Mouse (Mus musculus) ZHBTc4 (cell line): Measurements from ENCODE around the gene D430041D05Rik.
"Not testable (repeated sequence)": the region's sequence is repeated elsewhere in the genome, so short reads cannot be mapped to it uniquely, and the experiment has no call there.

Source experiments
- DNase-seq: peaks from one replicate; pipeline ENCODE4 v3.0.0-alpha.2; 2011; ENCODE audit warnings: low read depth, low spot score

D430041D05Rik gene

DNA sequence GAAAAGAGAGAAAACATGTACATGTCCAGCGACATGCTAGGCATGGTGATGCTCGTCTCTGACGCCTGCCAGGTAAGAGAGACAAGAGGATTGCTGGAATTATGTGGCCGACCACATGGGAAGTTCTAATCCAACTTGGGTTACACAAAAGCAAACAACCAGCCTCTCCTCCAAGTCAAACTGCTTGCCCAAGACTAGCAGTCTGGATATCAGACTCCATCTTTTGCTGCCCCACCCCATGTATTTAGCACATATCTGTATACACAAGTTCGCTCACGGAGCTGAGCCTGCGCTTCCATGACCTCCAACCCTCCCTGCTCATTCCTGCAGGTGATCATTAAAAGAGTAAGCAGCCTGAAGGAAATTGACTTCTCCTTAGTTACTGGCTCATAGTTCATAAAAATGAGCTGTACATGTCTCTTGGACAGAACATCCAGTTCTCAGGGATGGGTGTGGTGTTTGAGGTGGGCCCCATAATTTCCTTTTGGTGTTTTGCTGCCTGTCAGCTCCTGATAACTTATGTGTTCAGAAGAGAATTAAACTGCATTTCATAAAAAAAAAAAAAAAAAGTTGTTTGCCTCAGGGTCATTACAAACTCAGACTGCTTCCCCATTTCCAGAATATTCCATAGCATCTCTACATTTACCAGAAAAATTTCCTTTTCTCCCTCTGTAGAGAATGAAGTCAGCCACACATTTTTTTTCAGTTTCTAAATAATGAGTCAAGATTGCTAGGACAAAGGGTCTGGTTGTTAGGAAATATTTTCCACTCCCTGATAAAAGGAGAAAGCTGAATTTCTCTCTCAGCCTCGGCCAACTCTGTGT, 288.9 kb downstream of the D430041D05Rik start:
- peak; percentile 18 for DNase-seq

DNA sequence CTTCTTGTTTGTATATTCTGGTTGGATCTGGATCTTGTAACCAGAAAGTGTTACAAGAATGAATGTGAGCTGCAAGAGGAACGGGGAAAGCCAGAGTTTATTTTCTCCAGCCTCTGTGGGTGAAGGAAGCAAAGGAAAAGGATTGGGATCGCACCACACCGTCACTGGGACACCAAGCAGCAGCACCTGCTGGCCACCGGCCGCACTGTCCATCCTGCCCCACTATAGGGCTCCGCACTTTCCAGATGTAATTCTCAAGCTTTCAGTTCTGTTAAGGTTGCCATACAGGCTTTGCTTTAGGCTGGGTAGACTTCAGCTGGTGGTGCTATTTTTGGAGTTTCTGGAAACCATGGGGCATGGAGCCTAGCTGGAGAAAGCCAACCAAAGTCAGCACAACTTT, 290.5 kb downstream of the D430041D05Rik start:
- DNase-seq: no peak

DNA sequence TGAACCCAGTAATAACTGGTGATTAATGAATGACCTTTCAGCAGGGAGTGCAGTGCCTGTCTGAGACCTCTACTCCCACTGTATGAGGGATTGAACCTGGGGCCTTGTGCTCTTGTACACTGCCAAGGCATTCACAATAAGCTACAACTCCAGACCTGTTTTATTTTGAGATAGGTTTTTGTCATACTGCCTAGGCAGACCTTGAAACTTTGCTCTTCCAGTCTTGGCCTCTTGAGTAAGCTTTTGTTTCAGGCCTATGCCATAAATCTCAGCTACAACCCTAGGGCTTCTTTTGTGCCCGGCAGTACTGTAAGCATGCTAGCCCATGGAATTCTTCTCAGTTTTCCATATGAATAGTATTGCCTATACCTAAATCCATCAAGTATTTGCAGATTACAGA, 291.7 kb downstream of the D430041D05Rik start:
- no peak for DNase-seq

DNA sequence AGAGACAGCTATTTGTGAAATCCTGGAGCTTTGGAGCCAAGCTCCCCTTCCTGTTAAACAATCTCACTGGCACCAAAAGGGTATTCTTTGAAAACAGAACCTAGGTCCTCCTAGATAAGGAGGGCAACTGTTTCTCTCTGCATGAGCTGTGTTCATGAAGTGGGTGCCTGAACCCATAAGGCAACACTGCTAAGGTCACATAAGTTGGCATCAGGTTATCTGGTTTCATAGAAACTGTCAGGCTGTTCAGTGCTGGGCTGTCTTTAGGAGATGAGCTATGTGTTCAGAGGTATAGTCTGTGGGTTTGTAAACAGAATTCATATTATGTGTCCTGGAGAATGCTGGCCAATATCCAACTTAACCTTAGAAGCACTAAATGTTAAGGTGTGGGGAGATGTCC, 293.6 kb downstream of the D430041D05Rik start:
- DNase-seq: not testable (repeated sequence)

DNA sequence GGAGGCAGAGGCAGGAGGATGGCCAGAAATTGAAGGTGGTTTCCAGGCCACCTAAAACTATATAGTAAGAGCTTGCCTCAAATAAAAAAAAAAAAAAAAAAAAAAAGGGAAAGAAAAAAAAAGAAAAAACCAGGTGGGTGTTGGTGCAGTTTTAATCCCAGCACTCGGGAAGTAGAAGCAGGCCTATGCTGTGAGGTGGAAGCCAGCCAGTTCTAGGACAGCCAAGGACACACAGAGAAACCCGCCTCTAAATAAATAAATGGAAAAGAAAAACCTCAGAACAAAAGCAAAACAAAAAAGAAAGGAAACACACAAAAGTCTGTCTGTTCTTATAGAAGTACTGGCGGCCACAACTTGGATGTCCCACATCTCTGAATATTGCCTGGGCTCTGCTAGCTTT, 295.9 kb downstream of the D430041D05Rik start:
- DNase-seq: no peak

DNA sequence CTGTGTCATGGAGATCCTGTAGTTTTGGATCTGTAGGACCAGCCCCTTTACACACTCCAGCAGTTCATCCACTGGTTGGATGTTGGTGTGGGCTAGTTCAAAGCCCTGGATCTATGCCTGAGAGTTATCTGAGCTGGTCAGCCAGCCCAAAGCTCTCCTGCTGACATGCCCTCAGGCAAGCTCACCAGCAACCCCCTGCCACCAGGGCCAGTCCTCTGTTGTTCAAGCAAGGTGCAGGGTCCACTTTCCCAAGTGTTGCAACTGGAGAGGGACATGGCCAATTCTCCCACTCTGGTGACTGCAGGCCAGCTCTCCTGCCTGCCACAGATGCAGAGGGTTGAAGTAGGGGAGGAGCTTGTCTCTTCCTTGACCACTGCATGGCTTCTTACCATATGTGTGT, 297.2 kb downstream of the D430041D05Rik start:
- DNase-seq: not testable (repeated sequence)

DNA sequence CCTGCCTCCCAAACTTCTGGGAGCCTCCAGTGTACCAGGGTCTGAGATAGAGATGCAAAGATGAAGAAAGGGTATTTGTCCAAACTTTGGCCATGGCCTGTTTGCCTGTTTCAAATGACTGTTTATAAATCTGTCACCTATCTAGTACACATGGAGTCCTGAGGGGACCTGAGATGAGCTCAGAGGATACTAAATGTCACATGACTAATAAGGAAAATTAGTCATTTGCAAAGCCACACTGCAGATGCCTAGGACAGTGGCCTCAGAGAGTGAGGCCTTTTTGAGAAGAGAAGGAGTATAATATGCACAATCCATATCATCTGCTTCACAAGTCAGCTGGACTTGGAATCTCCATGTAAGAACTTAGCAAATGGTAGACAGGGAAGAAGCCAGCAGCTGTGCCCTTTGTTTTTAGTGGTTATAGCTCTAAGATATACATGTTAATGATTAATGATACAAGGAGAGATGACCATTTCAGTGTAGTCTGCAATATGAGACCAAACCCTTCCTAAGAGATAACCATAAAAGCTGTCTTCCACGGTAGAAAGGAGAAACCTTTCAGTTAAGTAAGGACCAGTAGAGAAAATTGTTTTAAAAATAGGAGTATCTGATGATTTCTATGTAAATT, 299.5 kb downstream of the D430041D05Rik start:
- not testable (repeated sequence) for DNase-seq

DNA sequence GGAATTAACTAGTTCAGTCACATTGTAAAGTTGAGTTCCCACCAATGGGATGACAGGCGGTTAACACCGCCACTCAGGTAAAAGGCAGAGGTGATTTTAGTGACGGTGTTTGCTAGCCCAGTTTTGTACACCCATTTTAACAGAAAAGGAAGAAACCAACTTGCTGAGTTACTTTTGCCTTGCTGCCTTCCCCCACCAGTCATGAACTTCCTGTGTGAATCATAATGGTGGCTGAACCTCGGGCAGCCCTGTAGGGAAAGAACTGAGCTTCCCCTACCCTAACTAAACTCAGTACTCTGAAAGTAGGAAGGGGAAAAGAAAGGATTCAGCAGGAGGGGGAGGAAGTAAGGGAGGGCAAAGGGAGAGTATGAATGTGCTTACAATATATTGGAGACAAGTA, 300.8 kb downstream of the D430041D05Rik start:
- DNase-seq: no peak

DNA sequence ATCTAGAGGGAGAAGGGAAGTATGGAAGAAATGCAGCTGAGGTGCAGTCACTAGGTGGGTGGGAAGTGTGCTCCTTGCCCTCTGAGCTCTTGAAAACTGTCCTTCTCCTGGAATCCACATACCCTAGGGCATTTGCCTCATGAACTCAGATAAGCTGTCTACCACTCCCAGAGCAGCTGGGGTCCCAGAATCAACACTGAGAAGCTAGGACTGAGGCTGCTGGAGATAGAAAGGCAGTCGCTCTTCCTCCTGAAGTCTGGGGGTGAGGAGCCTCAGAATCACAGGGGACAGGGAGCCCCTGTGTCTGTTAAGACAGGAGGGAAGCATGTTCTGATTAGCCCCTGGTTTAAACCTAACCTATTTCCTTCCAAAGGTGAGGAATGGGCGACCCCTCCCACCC, 301.3 kb downstream of the D430041D05Rik start:
- DNase-seq: peak; percentile 64

DNA sequence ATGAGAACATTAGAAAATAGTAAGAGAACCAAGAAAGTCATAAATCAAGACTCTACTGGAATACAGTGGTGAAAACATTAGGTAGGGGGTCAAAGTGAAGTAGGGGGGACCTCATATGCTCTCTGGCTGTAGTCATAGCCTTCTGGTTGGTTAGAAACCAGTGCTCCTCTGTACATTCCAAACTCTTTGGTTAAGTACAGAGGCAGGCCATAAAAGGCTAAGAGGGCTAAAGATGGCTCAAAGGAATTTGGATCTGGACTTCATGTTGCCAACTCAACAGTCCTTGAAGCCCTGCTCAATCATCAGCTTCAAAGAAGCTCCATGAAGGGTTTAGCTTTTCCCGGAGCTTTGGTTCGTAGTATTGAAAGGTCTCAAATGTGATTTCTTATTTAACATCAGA, 301.8 kb downstream of the D430041D05Rik start:
- not testable (repeated sequence) for DNase-seq

DNA sequence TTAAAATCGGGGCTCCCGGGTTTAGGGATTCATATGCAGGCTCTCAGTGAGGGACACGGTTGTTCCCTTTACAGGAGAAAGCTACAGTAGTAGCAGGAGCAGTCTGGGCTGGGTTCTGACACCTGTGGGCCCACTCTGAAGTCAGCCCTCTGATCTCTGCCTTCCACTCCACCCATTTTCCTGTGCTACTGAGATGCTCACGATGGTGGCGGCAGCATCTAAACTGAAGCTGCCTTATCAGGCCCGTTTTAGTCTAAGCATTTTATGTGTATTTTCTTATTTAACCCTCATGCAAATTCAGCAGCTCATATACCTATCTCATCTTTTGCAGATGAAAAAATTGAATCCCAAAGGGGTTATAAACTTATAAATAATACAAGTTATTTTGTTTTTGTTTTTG, 306.0 kb downstream of the D430041D05Rik start:
- DNase-seq: no peak

DNA sequence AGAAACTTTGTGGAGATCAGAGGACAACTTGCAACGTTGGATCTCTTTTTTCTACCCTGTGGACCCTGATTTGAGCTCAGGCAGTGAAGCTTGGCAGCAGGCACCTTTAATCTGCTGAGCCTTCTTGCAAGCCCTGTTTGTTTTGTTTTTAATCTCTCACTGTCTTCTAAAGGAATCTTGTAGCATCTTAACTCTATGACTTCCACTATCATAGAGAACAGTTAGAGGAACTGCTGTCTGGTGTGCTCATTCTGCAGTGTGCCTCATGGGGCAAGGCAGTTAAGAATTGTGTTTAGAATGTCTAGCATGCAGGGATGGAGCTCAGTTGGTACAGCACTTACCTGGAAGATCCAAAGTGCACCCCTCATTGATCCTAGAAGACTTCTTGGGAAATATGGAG, 310.9 kb downstream of the D430041D05Rik start:
- DNase-seq: no peak

DNA sequence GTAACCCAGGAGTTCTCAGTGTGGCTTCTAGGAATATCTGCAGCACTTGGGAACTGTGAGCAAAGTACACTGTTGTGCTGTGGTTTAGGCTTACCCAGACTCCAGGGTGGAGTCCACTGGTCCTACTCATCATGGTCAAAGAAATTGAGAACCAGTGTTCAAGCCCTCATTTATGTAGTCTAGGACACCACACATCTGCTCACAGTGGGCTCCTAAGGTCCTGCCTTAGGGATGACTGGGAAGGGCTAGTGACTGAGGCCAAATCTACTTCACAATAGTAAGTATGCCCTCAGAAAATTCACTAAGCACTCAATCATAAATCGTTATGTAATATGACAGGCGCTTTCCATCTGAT, 311.6 kb downstream of the D430041D05Rik start:
- no peak for DNase-seq

DNA sequence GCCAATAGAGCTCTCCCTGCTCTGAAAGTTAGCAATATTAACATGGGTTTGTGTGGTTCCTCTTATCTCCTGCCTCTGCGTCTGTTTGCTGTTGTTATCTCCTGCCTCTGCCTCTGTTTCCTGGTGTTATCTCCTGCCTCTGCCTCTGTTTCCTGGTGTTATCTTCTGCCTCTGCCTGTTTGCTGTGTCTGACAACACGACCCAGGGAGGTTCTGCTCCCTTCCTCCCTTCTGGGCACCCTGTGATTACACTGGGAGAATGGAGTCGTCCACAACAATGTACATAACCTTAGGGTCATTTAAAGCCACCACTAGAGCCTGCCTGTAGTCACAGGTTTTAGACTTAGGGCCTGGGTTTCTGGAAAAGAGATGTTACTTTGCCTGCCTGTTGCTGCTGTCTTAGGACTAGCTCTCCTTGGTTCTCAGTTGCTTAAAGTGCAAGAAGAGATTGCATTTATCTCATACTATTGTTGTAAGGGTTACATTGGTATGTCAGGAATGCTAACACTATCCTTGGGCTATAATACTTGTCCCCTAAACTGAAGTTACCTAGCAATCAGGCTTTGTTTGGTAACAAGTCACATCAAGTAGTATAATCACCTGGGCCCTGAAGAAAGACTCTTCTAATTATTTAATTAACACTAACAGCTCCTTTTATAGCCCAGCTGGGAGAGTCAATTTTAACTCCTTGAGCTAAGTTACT, 312.1 kb downstream of the D430041D05Rik start:
- DNase-seq: peak; percentile 82

DNA sequence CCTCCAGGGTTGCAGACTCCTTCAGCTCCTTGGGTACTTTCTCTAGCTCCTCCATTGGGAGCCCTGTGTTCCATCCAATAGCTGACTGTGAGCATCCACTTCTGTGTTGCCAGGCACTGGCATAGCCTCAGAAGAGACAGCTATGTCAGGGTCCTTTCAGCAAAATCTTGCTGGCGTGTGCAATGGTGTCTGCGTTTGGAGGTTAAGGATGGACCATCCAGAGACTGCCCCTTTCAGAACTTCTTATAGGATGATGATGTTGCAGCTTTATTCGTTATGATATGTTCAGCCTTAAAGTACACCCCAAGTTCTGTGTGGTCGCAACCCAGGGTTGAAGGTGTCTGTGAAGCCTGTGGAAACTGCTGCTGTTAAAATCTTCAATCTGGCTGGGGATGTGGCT, 313.4 kb downstream of the D430041D05Rik start:
- DNase-seq: not testable (repeated sequence)

DNA sequence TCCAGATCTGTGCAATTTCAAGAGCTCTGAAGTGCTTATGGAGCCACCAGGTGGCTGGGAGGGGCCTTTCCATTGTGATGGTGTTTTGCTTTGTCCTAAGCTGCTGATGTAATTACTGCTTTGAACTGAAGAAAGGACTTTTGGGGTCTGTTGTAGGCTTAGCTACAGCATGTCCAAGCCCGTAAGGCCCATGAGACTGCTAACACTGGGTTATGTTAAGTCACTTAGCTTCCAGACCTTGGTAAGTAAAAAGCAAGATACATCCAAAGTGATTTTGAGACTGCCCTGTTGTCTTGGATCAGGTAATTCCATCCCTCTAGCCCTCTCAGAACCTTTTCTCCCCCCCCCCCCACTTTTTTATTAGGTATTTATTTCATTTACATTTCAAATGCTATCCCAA, 314.0 kb downstream of the D430041D05Rik start:
- DNase-seq: peak; percentile 26

DNA sequence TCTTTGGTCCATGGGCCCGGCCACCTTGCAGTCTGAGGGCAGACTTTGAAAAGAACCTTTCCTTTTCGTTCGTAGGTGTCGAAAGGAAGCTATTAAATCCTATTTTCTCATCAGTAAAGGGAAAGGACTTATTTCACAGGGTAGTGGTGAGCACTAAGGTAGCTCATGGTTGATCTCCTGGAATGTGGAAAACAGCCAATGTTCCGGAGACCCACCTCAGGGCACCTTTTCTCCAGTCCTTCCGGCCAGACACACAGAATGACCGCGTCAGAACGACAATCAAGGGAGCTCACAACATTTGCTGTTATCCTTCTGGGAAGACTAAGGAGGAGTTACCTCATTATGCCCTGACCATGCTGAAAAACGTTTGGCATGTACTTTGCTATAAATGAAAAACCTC, 314.6 kb downstream of the D430041D05Rik start:
- peak; percentile 18 for DNase-seq

DNA sequence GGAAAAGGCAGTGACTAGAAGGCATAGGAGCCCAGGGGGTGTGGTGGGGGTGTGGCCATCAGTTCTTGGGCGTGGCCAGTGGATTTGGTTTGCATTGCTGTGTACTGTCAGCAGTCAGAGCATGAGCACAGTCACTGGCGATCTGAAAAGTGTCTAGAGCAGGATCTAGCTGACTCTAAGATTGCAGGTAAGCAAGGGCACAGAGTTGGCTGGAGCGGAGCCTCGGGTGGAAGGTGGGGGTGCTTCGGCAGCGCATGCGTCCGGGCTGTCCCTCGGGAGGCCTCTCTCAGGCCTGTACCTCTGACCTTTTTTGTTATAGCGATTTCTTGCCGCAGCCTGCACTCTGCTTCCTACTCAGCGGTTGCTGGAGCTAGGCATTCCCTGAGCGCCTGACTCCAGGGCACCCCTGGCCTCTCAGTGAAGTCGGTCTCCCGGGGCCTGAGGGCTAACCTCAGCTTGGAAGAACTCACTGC, 315.0 kb downstream of the D430041D05Rik start, which contains the start of gene Cd59a:
Cd59a (plus strand) TSS at position 61 of the 473 bp plus-strand sequence.
- DNase-seq: peak; percentile 94

DNA sequence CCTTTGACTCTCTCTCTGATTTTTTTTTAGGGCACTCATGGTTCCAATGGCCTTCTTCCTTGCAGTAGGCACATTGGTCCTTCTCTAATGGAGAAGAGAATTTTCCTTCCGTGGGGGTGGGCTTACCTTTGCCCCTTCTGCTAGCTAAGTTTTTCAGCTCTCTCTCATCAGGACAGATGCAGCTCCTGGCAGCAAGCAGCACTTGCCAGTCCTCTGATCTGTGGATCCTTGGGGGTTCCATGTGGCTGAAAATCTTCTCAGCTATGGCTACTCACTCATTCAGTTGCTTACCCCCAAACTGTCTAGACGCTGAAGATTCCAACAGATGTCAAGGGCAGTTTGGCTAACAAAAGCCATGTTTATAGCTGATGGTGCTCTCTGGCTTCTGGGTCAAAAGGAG, 317.5 kb downstream of the D430041D05Rik start:
- DNase-seq: no peak
